ENCODE assay signal across 22 mouse cellular contexts in the genomic region with DNA sequence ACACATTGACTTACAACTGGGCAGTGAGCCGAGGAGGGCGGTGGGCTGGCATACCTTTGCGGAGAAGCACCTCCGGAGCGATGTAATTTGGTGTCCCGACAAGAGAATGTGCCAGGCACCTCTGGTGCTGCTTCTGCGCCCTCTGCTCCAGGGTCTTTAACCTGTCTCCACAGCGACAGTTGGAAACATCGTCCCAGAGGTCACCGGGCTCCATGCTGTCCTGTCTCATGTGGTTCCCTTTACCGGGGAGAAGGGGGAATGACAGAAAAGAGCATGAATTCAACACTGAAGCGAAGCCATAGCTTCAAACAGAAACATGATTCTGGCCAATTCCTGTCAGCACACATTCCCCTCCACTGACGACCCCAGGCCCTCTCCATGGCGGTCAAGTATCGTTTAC. TPM values are rescaled to one million over a fixed set of nuclear protein-coding genes. Genes with fewer than 3 reads are reported as not detected.
DNase-seq lines count a peak whose midpoint lies in the region; ATAC-seq and TF ChIP-seq lines count a peak whose summit lies in the region.
"Had no signal": no experiment of that assay in that cellular context is flagged by ENCODE, and none has a peak within 500 bp of the region (broad histone marks: within the 10 kb centered on the region; RNA-seq: fewer than 3 reads in every experiment).

No protein-coding gene starts in this region.

- no peak for TF ChIP-seq CTCF in E14TG2a.4 (conservative IDR thresholded peaks at IDR 0.05; ENCODE audit: low read length)

- no peaks in the 10 kb centered on the region for H3K27me3 ChIP-seq in liver, embryonic 12.5 days (replicated peaks)
- peaks cover 43% of the 10 kb centered on the region for H3K27me3 ChIP-seq in E14TG2a.4 (ENCODE audit: insufficient read depth, low read length)
- H3K27me3 ChIP-seq in forebrain, embryonic 10.5 days (ENCODE audit: poor library complexity, severe bottlenecking), result no peaks in the 10 kb centered on the region
- H3K27me3 ChIP-seq: embryonic facial prominence, embryonic 13.5 days; forebrain, embryonic 12.5 days; Patski had no signal

- no peaks in the 10 kb centered on the region; the same call in 1 of the 2 replicates for H3K9me3 ChIP-seq in liver, embryonic 12.5 days (replicated peaks)
- no peaks in the 10 kb centered on the region for H3K9me3 ChIP-seq in E14TG2a.4 (ENCODE audit: low read length)
- H3K9me3 ChIP-seq in forebrain, embryonic 10.5 days, result no peaks in the 10 kb centered on the region
- H3K9me3 ChIP-seq: embryonic facial prominence, embryonic 13.5 days; forebrain, embryonic 12.5 days; G1E had no signal

- peaks cover 18% of the 10 kb centered on the region for H3K4me1 ChIP-seq in liver, embryonic 12.5 days
- peaks cover 72% of the 10 kb centered on the region for H3K4me1 ChIP-seq in E14TG2a.4 (replicated peaks; ENCODE audit: low read depth, low read length)
- H3K4me1 ChIP-seq in forebrain, embryonic 10.5 days, result no peaks in the 10 kb centered on the region
- H3K4me1 ChIP-seq: embryonic facial prominence, embryonic 13.5 days; forebrain, embryonic 12.5 days had no signal

- no peak overlapping the region for H3K9ac ChIP-seq in liver, embryonic 12.5 days
- H3K9ac ChIP-seq: embryonic facial prominence, embryonic 13.5 days; forebrain, embryonic 12.5 days had no signal

- H3K4me3 ChIP-seq in liver, embryonic 12.5 days, result no peak overlapping the region
- H3K4me3 ChIP-seq in E14TG2a.4 (replicated peaks; ENCODE audit: low read length), result peak overlapping the region; percentile 24
- H3K4me3 ChIP-seq in forebrain, embryonic 10.5 days, result no peak overlapping the region
- H3K4me3 ChIP-seq: embryonic facial prominence, embryonic 13.5 days; forebrain, embryonic 12.5 days had no signal

- H3K27ac ChIP-seq in liver, embryonic 12.5 days, result no peak overlapping the region
- H3K27ac ChIP-seq in forebrain, embryonic 10.5 days, result no peak overlapping the region
- H3K27ac ChIP-seq: embryonic facial prominence, embryonic 13.5 days; forebrain, embryonic 12.5 days had no signal

- ATAC-seq in liver, embryonic 12.5 days, result no peak
- ATAC-seq: activated CD4-positive, CD25-positive, alpha-beta regulatory T cell, adult 4 months; forebrain, embryonic 14.5 days; forebrain, embryonic 16.5 days; Patski had no signal

- peak; percentile 87 for DNase-seq in heart, adult 11 months
- DNase-seq in heart, adult 18-20 months, result no peak
- peak; percentile 2 for DNase-seq in liver
- DNase-seq in forebrain, embryonic 10.5 days (ENCODE audit: extremely low spot score, low spot score), result no peak
- DNase-seq: adrenal gland, adult 8-10 months; adrenal gland, postnatal 36 days; cerebellum, adult 11-12 months; cerebellum, adult 2 months; cerebellum, adult 9-10 months; cerebellum, postnatal 25 days had no signal

- H3K36me3 ChIP-seq in liver, embryonic 12.5 days, result peaks cover 68% of the 10 kb centered on the region
- H3K36me3 ChIP-seq in E14TG2a.4 (ENCODE audit: insufficient read depth, low read length), result no peaks in the 10 kb centered on the region
- H3K36me3 ChIP-seq in forebrain, embryonic 10.5 days (replicated peaks), result peaks cover 88% of the 10 kb centered on the region

- no peak overlapping the region for H3K4me2 ChIP-seq in liver, embryonic 12.5 days
- H3K4me2 ChIP-seq: embryonic facial prominence, embryonic 13.5 days; forebrain, embryonic 12.5 days had no signal

- 94% methylated on average over 15 of the region's 15 CpGs for WGBS in liver, embryonic 12.5 days (ENCODE audit: insufficient replicate concordance)
- WGBS in forebrain, embryonic 10.5 days, result 94% methylated on average over 15 of the region's 15 CpGs

RNA-seq across cellular contexts. Expression of gene Xpo4, which starts 30.8 kb away (rescaled TPM):
- total RNA-seq in heart, adult 18-20 months (2021), result 10 to 100 TPM; 11.3 to 11.6 TPM
- 28.9 and 29.3 TPM in 2 replicates for polyA plus RNA-seq in liver, embryonic 12.5 days (2016; fragmentation: Nextera tagmentation; extraction: Ambion mirVana)
- polyA plus RNA-seq in forebrain, embryonic 10.5 days (2016; fragmentation: Nextera tagmentation; extraction: Ambion mirVana), result 29.3 and 30.4 TPM in 2 replicates

RNA-seq across cellular contexts. Expression of gene Gm49361, which starts 49.8 kb away (rescaled TPM):
- total RNA-seq in heart, adult 18-20 months (2021), result 1 to 10 TPM in 1 of 2 experiments, not detected in 1; 4.0 TPM
- polyA plus RNA-seq in liver, embryonic 12.5 days (2016; fragmentation: Nextera tagmentation; extraction: Ambion mirVana), result not detected in 2 replicates
- not detected in 2 replicates for polyA plus RNA-seq in forebrain, embryonic 10.5 days (2016; fragmentation: Nextera tagmentation; extraction: Ambion mirVana)
- total RNA-seq: G1E had no signal
- polyA plus RNA-seq: activated CD4-positive, CD25-positive, alpha-beta regulatory T cell, adult 4 months; C2C12; cerebellum, adult 2 months; cortical plate, adult 2 months; embryonic facial prominence, embryonic 11.5 days; embryonic facial prominence, embryonic 13.5 days; forebrain, embryonic 12.5 days; forebrain, embryonic 14.5 days; forebrain, embryonic 16.5 days; G1E; Patski had no signal

Comparison
In these comparisons a context has a peak if more than half of its experiments do, and no peak if none do; other contexts are left out.
1. DNase-seq: peak in heart, adult 11 months (single experiment) and liver (single experiment); none in heart, adult 18-20 months (0 of 2) and forebrain, embryonic 10.5 days (single experiment).